Mouse (Mus musculus): ENCODE data around the gene Igfals.

Gene Igfals

GRCm38 (mm10) chr17:24865776-24866175 lies at the start of gene Igfals:
Gene Igfals (plus strand): TSS chr17:24865997.
- DNase-seq (ENCODE audit: low read depth) = no peak

GRCm38 (mm10) chr17:24817503-24817902 lies 48.3 kb upstream of the Igfals start:
- peak; percentile 25 for DNase-seq (ENCODE audit: low read depth)

GRCm38 (mm10) chr17:24818172-24818571 lies 47.6 kb upstream of the Igfals start:
- no peak for DNase-seq (ENCODE audit: low read depth)

GRCm38 (mm10) chr17:24819469-24819868 lies 46.3 kb upstream of the Igfals start:
- DNase-seq (ENCODE audit: low read depth) = no peak

- DNase-seq (ENCODE audit: low read depth) = no peak
Measured at GRCm38 (mm10) chr17:24821351-24822280, 44.2 kb upstream of the Igfals start.

GRCm38 (mm10) chr17:24839842-24840241 lies 26.0 kb upstream of the Igfals start, which contains the start of gene Hagh:
Gene Hagh (plus strand): TSS chr17:24840143.
- DNase-seq (ENCODE audit: low read depth) = no peak

GRCm38 (mm10) chr17:24840341-24840740 lies 25.5 kb upstream of the Igfals start:
- no peak for DNase-seq (ENCODE audit: low read depth)

- peak; percentile 61 for DNase-seq (ENCODE audit: low read depth)
Measured at GRCm38 (mm10) chr17:24841133-24841532, 24.7 kb upstream of the Igfals start.

GRCm38 (mm10) chr17:24842631-24843030 lies 23.2 kb upstream of the Igfals start:
- DNase-seq (ENCODE audit: low read depth) = peak; percentile 16

GRCm38 (mm10) chr17:24844525-24844924 lies 21.3 kb upstream of the Igfals start:
- no peak for DNase-seq (ENCODE audit: low read depth)

GRCm38 (mm10) chr17:24847386-24847785 lies 18.4 kb upstream of the Igfals start:
- no peak for DNase-seq (ENCODE audit: low read depth)

- peak; percentile 6 for DNase-seq (ENCODE audit: low read depth)
Measured at GRCm38 (mm10) chr17:24848600-24849031, 17.2 kb upstream of the Igfals start.

- DNase-seq (ENCODE audit: low read depth) = peak; percentile 86
Measured at GRCm38 (mm10) chr17:24849733-24850064, 16.1 kb upstream of the Igfals start.

GRCm38 (mm10) chr17:24850065-24850772 lies 15.6 kb upstream of the Igfals start, which contains the start of gene Fahd1:
Gene Fahd1 (minus strand): TSS chr17:24850364.
- DNase-seq (ENCODE audit: low read depth) = peak; percentile 99

GRCm38 (mm10) chr17:24850773-24851127 lies 15.0 kb upstream of the Igfals start:
- no peak for DNase-seq (ENCODE audit: low read depth)

GRCm38 (mm10) chr17:24851381-24852125 lies 14.2 kb upstream of the Igfals start:
- no peak for DNase-seq (ENCODE audit: low read depth)

GRCm38 (mm10) chr17:24855838-24856464 lies 9.8 kb upstream of the Igfals start:
- no peak for DNase-seq (ENCODE audit: low read depth)

- no peak for DNase-seq (ENCODE audit: low read depth)
Measured at GRCm38 (mm10) chr17:24856589-24856988, 9.2 kb upstream of the Igfals start.

- DNase-seq (ENCODE audit: low read depth) = no peak
Measured at GRCm38 (mm10) chr17:24857831-24858470, 7.8 kb upstream of the Igfals start.

GRCm38 (mm10) chr17:24858967-24859366 lies 6.8 kb upstream of the Igfals start:
- no peak for DNase-seq (ENCODE audit: low read depth)

- DNase-seq (ENCODE audit: low read depth) = no peak
Measured at GRCm38 (mm10) chr17:24860076-24860475, 5.7 kb upstream of the Igfals start.

All from induced T-regulatory cell, adult 2 months (primary cell).